Mouse (Mus musculus) limb, embryonic 12.5 days (tissue): ENCODE data around the gene Eepd1. TPM values are rescaled to one million over a fixed set of nuclear protein-coding genes. Genes with fewer than 3 reads are reported as not detected.

Experiments used
- ATAC-seq: fragments of 200-750 bp; cut with Nextera tagmentation; 2 replicates; pipeline ENCODE4 v1.8.0; 2017; ENCODE audit warnings: low read depth, moderate TSS enrichment; ENCODE audit not compliant: insufficient number of reproducible peaks, insufficient read depth, low FRiP score, low TSS enrichment
- H3K27ac ChIP-seq: fragments of 300-500 bp; sonication (generic); 2 replicates; pipeline ENCODE4 v1.5.1; 2016; ENCODE audit warnings: mild to moderate bottlenecking, moderate library complexity
- H3K27me3 ChIP-seq: fragments of 300-500 bp; sonication (generic); 2 replicates; pipeline ENCODE4 v1.6.1; 2016; ENCODE audit warnings: mild to moderate bottlenecking, moderate library complexity
- H3K36me3 ChIP-seq: fragments of 300-500 bp; sonication (generic); 2 replicates; pipeline ENCODE4 v1.6.1; 2016; ENCODE audit warnings: mild to moderate bottlenecking, moderate library complexity
- H3K4me1 ChIP-seq: fragments of 300-500 bp; sonication (generic); replicated peaks from 2 replicates; pipeline ENCODE4 v1.6.1; 2016
- H3K4me2 ChIP-seq: fragments of 300-500 bp; sonication (generic); 2 replicates; pipeline ENCODE4 v1.6.1; 2016; ENCODE audit warnings: mild to moderate bottlenecking, moderate library complexity
- H3K4me3 ChIP-seq: fragments of 300-500 bp; sonication (generic); replicated peaks from 2 replicates; pipeline ENCODE4 v1.5.1; 2016; ENCODE audit warnings: mild to moderate bottlenecking
- H3K9ac ChIP-seq: fragments of 300-500 bp; sonication (generic); replicated peaks from 2 replicates; pipeline ENCODE4 v1.6.1; 2016; ENCODE audit warnings: mild to moderate bottlenecking, moderate library complexity
- H3K9me3 ChIP-seq: fragments of 300-500 bp; sonication (generic); 2 replicates; pipeline ENCODE4 v1.6.1; 2016; ENCODE audit warnings: mild to moderate bottlenecking, moderate library complexity
- WGBS: fragments of 180-500 bp; shearing (Covaris S2); methylation state at CpG from one replicate; pipeline ENCODE4 v1.1.7; 2016; 5-methylcytosine and 5-hydroxymethylcytosine counted together
- polyA plus RNA-seq: library from polyadenylated mRNA; unstranded; fragments of >200 nt; fragmentation: Nextera tagmentation; extraction: Ambion mirVana; gene quantifications from 2 replicates; pipeline ENCODE4 v1.2.1, GENCODE M21; 2016

Eepd1 gene
- polyA plus RNA-seq, 1 experiment from 2014 or later = 24.1 TPM

DNA sequence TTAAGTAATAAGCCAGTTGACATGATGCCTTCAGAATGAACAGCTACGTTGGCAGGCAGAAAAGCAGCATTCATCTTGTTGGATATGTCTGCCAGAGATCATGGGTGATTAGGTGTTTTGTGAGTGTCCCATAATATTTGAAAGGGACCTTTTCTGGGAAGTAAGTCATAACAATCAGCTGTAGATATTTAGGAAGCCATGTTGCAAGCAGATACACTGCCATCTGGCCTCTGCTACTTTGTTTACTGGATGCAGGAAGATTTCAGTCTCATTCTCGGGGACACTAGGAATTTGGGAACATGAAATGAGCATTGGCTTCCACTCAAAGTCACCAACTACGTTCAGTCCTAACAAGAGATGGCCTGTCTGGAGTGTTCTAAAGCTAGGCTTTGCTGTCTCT lies 54.1 kb downstream of the Eepd1 start:
- Histone ChIP-seq H3K27me3 (no peaks in the 10 kb centered on the region), H3K27ac (no peak overlapping the region), H3K9ac (no peak overlapping the region), H3K4me3 (no peak overlapping the region), H3K4me1 (peaks cover 7% of the 10 kb centered on the region; the same call in 1 of the 2 replicates), H3K36me3 (no peaks in the 10 kb centered on the region), H3K9me3 (no peaks in the 10 kb centered on the region), H3K4me2 (no peak overlapping the region)
- 56% methylated on average over 3 of the region's 3 CpGs for WGBS
- no peak for ATAC-seq

GRCm38 (mm10) chr9:25539461-25539860 lies 58.1 kb downstream of the Eepd1 start:
- H3K27ac ChIP-seq = no peak overlapping the region
- 88% methylated on average over 2 of the region's 2 CpGs for WGBS
- no peaks in the 10 kb centered on the region for H3K9me3 ChIP-seq
- no peak for ATAC-seq
- H3K9ac ChIP-seq = no peak overlapping the region
- no peak overlapping the region for H3K4me3 ChIP-seq
- H3K4me2 ChIP-seq = no peak overlapping the region
- H3K27me3 ChIP-seq = no peaks in the 10 kb centered on the region
- H3K4me1 ChIP-seq = peaks cover 6% of the 10 kb centered on the region
- no peaks in the 10 kb centered on the region for H3K36me3 ChIP-seq

DNA sequence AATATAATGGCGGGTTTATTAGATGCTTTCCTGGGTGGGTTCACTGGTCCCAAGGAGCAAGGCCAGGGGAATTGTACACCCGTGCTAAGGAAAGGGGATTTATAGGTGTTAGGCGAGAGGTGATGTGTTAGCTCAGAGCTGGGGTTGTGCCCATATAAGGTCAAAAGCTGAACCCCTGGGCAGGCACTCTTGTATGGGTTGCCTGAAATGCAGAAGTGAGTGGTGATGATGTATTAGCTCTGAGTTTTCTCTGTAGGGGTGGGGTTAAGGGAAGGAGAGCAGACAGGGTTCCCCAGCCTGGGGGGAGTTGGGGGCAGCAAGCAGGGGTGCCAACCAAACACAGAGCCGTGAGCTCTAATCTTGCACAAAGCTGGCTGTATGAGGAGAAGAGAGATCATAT lies 60.0 kb downstream of the Eepd1 start:
- Histone ChIP-seq H3K9me3 (no peaks in the 10 kb centered on the region), H3K27ac (no peak overlapping the region), H3K9ac (no peak overlapping the region), H3K36me3 (no peaks in the 10 kb centered on the region), H3K4me2 (no peak overlapping the region), H3K27me3 (no peaks in the 10 kb centered on the region), H3K4me3 (no peak overlapping the region), H3K4me1 (peaks cover 15% of the 10 kb centered on the region)
- WGBS = 54% methylated on average over 4 of the region's 4 CpGs
- no peak; the same call in 1 of the 2 replicates for ATAC-seq

- H3K9ac ChIP-seq = no peak overlapping the region
- no peaks in the 10 kb centered on the region for H3K36me3 ChIP-seq
- no peaks in the 10 kb centered on the region for H3K9me3 ChIP-seq
- H3K4me1 ChIP-seq = peaks cover 19% of the 10 kb centered on the region
- peak overlapping the region; percentile 69 for H3K27ac ChIP-seq
- WGBS = 38% methylated on average over 2 of the region's 2 CpGs
- H3K4me3 ChIP-seq = no peak overlapping the region
- H3K27me3 ChIP-seq = no peaks in the 10 kb centered on the region
- ATAC-seq = 0 out of 2 replicates have a peak, but pooled peaks have one; percentile 53
- H3K4me2 ChIP-seq = no peak overlapping the region
These were observed 63.9 kb downstream of the Eepd1 start for GRCm38 (mm10) chr9:25545212-25545611.

DNA sequence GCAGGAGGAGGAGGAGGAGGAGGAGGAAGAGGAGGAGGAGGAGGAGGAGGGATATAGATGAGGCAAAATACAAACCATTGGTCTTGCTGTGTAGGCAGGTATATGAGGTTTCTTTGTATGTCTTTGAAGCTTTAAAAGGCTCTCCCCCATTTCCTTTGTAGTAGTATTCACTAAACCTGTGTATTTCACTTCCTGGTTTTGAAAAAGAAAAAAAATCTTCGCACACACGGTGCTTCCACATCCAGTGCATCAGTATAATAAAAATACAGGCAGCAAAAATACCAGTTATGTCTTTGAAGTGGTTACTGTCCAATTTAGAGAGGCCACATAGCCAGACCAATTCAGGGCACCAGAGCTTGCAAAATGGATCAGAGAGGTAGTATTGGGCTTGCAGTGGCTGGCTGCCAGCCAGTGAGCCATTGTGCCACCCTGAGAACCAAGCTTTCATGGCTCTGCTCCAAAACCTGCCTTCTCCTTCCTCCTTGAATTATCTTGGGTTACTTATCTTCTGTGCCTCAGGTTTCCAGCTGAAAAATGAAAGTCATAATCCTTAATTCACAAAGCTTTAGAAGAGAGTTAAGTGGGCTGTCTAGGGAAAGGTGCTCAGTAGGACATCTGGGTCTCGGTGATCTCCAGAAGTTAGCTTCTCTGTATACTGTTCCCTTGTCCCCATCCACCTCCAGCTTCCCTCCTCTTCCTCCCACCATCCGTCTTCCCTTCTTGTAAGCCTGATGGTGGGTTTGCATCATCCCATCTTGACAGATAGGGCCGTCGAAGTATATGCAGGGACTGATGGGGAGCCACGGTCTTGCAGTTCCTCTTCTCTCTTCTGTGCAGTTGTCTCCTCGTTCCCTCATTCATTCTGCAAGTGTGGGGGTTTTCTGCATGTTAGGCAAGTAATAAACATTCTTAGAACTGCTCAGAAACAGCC lies 68.0 kb downstream of the Eepd1 start:
- no peak overlapping the region for H3K27ac ChIP-seq
- no peaks in the 10 kb centered on the region for H3K9me3 ChIP-seq

DNA sequence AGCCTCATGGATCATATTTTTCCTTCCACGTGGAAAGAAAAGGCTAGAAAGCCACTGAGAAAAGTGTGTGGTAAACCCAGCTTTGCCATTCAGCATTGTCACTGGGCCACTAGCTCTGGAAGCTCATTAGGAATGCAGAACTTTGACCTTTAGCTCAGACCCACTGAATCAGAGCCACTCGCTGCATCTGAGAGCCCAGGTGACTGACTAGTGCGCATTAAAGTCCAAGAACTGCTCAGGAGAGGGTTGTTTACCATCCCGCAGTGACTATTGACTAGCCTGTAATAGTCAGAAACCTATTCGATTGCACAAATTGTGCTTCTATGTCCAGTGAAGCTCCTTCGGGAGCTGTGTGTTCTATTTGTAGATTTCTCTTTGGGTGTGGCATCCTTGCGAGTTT lies 68.8 kb downstream of the Eepd1 start:
- Histone ChIP-seq H3K9me3 (no peaks in the 10 kb centered on the region), H3K4me3 (no peak overlapping the region), H3K27me3 (no peaks in the 10 kb centered on the region), H3K9ac (no peak overlapping the region), H3K4me1 (peaks cover 13% of the 10 kb centered on the region), H3K4me2 (no peak overlapping the region), H3K27ac (no peak overlapping the region), H3K36me3 (no peaks in the 10 kb centered on the region)
- 86% methylated on average over 7 of the region's 7 CpGs for WGBS
- ATAC-seq = no peak

More for the DNA sequence above, 68.0 kb downstream of the Eepd1 start:
- H3K4me1 ChIP-seq = peaks cover 18% of the 10 kb centered on the region
- no peak overlapping the region for H3K9ac ChIP-seq
- 84% methylated on average over 8 of the region's 8 CpGs for WGBS
- ATAC-seq = no peak
- H3K36me3 ChIP-seq = no peaks in the 10 kb centered on the region
- no peak overlapping the region for H3K4me3 ChIP-seq
- no peak overlapping the region for H3K4me2 ChIP-seq
- no peaks in the 10 kb centered on the region for H3K27me3 ChIP-seq

GRCm38 (mm10) chr9:25552532-25552931 lies 71.2 kb downstream of the Eepd1 start:
- Histone ChIP-seq H3K9me3 (no peaks in the 10 kb centered on the region), H3K4me2 (no peak overlapping the region), H3K27ac (no peak overlapping the region), H3K4me3 (no peak overlapping the region), H3K36me3 (no peaks in the 10 kb centered on the region), H3K9ac (no peak overlapping the region), H3K4me1 (0 out of 2 replicates have a peak, but pooled peaks cover 10% of the 10 kb centered on the region), H3K27me3 (no peaks in the 10 kb centered on the region)
- 72% methylated on average over 2 of the region's 2 CpGs for WGBS
- no peak for ATAC-seq

GRCm38 (mm10) chr9:25554246-25554803 lies 73.0 kb downstream of the Eepd1 start:
- Histone ChIP-seq H3K9me3 (no peaks in the 10 kb centered on the region), H3K27me3 (no peaks in the 10 kb centered on the region), H3K9ac (no peak overlapping the region), H3K27ac (no peak overlapping the region), H3K36me3 (no peaks in the 10 kb centered on the region), H3K4me3 (no peak overlapping the region), H3K4me2 (no peak overlapping the region), H3K4me1 (0 out of 2 replicates have a peak, but pooled peaks cover 8% of the 10 kb centered on the region)
- no peak for ATAC-seq
- WGBS = 82% methylated on average over 6 of the region's 6 CpGs

GRCm38 (mm10) chr9:25555261-25555660 lies 73.9 kb downstream of the Eepd1 start:
- Histone ChIP-seq H3K4me2 (no peak overlapping the region), H3K4me1 (0 out of 2 replicates have a peak, but pooled peaks cover 8% of the 10 kb centered on the region), H3K27me3 (no peaks in the 10 kb centered on the region), H3K36me3 (no peaks in the 10 kb centered on the region), H3K9ac (no peak overlapping the region), H3K9me3 (no peaks in the 10 kb centered on the region), H3K4me3 (no peak overlapping the region), H3K27ac (no peak overlapping the region)
- ATAC-seq = no peak
- WGBS = 61% methylated on average over 6 of the region's 6 CpGs

GRCm38 (mm10) chr9:25556008-25556407 lies 74.7 kb downstream of the Eepd1 start:
- H3K4me1 ChIP-seq = 0 out of 2 replicates have a peak, but pooled peaks cover 8% of the 10 kb centered on the region
- H3K9ac ChIP-seq = no peak overlapping the region
- H3K27me3 ChIP-seq = no peaks in the 10 kb centered on the region
- no peak overlapping the region for H3K4me2 ChIP-seq
- no peak overlapping the region for H3K27ac ChIP-seq
- ATAC-seq = no peak
- no peaks in the 10 kb centered on the region for H3K36me3 ChIP-seq
- H3K9me3 ChIP-seq = no peaks in the 10 kb centered on the region
- 82% methylated on average over 3 of the region's 3 CpGs for WGBS
- no peak overlapping the region for H3K4me3 ChIP-seq

GRCm38 (mm10) chr9:25557378-25557777 lies 76.0 kb downstream of the Eepd1 start:
- H3K27me3 ChIP-seq = no peaks in the 10 kb centered on the region
- H3K36me3 ChIP-seq = no peaks in the 10 kb centered on the region
- ATAC-seq = no peak
- H3K9me3 ChIP-seq = no peaks in the 10 kb centered on the region
- H3K4me1 ChIP-seq = 0 out of 2 replicates have a peak, but pooled peaks cover 8% of the 10 kb centered on the region
- WGBS = 83% methylated on average over 2 of the region's 2 CpGs
- H3K27ac ChIP-seq = no peak overlapping the region
- no peak overlapping the region for H3K4me2 ChIP-seq
- H3K4me3 ChIP-seq = no peak overlapping the region
- H3K9ac ChIP-seq = no peak overlapping the region
